ENCODE assay signal across 9 mouse cellular contexts in the genomic region with DNA sequence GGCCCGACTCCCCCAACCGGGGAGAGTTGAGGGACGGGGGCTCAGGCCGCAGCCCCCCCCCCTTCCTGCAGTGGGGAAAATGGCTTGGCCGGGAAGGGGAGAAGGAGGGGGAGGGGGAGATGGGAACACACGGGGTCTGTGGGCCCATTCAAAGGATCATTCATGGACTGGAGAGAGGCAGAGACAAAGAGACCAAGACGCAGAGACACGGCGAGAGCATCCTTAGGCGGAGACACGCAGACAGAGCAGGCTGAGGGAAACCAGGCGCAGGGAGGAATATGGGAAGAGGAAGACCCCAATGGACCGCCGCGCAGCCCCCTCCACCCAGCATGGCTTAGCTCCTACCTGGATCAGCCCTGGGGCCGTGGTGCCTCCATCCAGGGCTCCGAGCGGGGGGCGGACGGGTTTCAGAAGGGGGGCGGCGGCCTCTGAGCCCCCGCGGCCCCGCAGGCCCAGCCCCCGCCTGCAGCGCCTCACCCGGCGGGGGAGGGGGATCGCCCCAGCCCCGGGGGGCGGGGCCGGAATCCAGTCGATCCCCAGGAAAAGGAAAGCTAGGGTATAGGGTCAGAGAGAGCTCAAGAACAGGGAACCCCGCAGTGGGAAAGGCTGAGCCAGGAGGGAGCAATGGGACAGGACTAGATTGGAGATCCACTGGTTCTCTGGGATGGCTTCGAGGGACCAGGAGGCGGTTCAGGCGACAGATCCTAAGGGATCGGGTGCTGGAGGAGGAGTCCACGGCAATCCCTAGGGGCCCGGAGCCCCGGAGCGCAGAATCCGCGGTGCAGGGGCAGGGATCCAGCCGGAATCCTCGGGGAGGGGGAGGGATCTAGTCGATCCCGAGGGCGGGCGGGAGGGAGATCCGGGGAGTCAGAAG. TPM values are rescaled to one million over a fixed set of nuclear protein-coding genes. Genes with fewer than 3 reads are reported as not detected.
A peak's percentile ranks its signal among the peaks of the same experiment; 100 is the strongest.
DNase-seq lines count a peak whose midpoint lies in the region; ATAC-seq lines count a peak whose summit lies in the region.
"Had no signal": no experiment of that assay in that cellular context is flagged by ENCODE, and none has a peak within 500 bp of the region (broad histone marks: within the 10 kb centered on the region; RNA-seq: fewer than 3 reads in every experiment).

No protein-coding gene starts in this region.

- no peaks in the 10 kb centered on the region for H3K9me3 ChIP-seq in embryonic facial prominence, embryonic 13.5 days
- no peaks in the 10 kb centered on the region for H3K9me3 ChIP-seq in heart, embryonic 13.5 days
- H3K9me3 ChIP-seq in stomach, embryonic 16.5 days (replicated peaks; ENCODE audit: control insufficient read depth, low read length), result no peaks in the 10 kb centered on the region

- H3K9ac ChIP-seq in embryonic facial prominence, embryonic 13.5 days, result peak overlapping the region; percentile 84
- peak overlapping the region; percentile 84 for H3K9ac ChIP-seq in heart, embryonic 13.5 days
- peak overlapping the region; percentile 86 for H3K9ac ChIP-seq in stomach, embryonic 16.5 days (ENCODE audit: low read length)

- H3K4me3 ChIP-seq in embryonic facial prominence, embryonic 13.5 days, result peak overlapping the region; percentile 80
- H3K4me3 ChIP-seq in heart, embryonic 13.5 days, result peak overlapping the region; percentile 64
- peak overlapping the region; percentile 66 for H3K4me3 ChIP-seq in stomach, embryonic 16.5 days (replicated peaks; ENCODE audit: low read length)

- no peak for ATAC-seq in cerebellum, adult (ENCODE audit: insufficient number of reproducible peaks, low FRiP score, low TSS enrichment)
- no peak for ATAC-seq in embryonic facial prominence, embryonic 13.5 days (ENCODE audit: insufficient number of reproducible peaks, insufficient read depth, low FRiP score, low TSS enrichment, low read depth)
- no peak for ATAC-seq in heart, embryonic 13.5 days (ENCODE audit: extremely low read depth, insufficient number of reproducible peaks, low FRiP score, low TSS enrichment)
- no peak for ATAC-seq in stomach, embryonic 16.5 days (ENCODE audit: insufficient read depth, low FRiP score)

- peaks cover 20% of the 10 kb centered on the region for H3K36me3 ChIP-seq in embryonic facial prominence, embryonic 13.5 days
- peaks cover 9% of the 10 kb centered on the region; the same call in 1 of the 2 replicates for H3K36me3 ChIP-seq in heart, embryonic 13.5 days
- no peaks in the 10 kb centered on the region for H3K36me3 ChIP-seq in stomach, embryonic 16.5 days (ENCODE audit: control insufficient read depth, insufficient read depth, low read length)

- peak overlapping the region; percentile 92 for H3K4me2 ChIP-seq in embryonic facial prominence, embryonic 13.5 days
- H3K4me2 ChIP-seq in heart, embryonic 13.5 days, result peak overlapping the region; percentile 88
- peak overlapping the region; percentile 89 for H3K4me2 ChIP-seq in stomach, embryonic 16.5 days (ENCODE audit: low read depth, low read length)

- peaks cover 45% of the 10 kb centered on the region for H3K4me1 ChIP-seq in embryonic facial prominence, embryonic 13.5 days
- H3K4me1 ChIP-seq in heart, embryonic 13.5 days, result peaks cover 50% of the 10 kb centered on the region
- H3K4me1 ChIP-seq in stomach, embryonic 16.5 days (ENCODE audit: control insufficient read depth, insufficient read depth, low read length), result peaks cover 32% of the 10 kb centered on the region

- under 1% methylated on average over 46 of the region's 52 CpGs for WGBS in embryonic facial prominence, embryonic 13.5 days
- 1% methylated on average over 51 of the region's 52 CpGs for WGBS in heart, embryonic 13.5 days
- whole genome bisulfite sequencing in stomach, embryonic 16.5 days, result 1% methylated on average over 51 of the region's 52 CpGs

- peak overlapping the region; percentile 95 for H3K27ac ChIP-seq in embryonic facial prominence, embryonic 13.5 days
- peak overlapping the region; percentile 69 for H3K27ac ChIP-seq in heart, embryonic 13.5 days (replicated peaks)
- H3K27ac ChIP-seq in stomach, embryonic 16.5 days (ENCODE audit: low read length), result peak overlapping the region; percentile 83

- H3K27me3 ChIP-seq in embryonic facial prominence, embryonic 13.5 days, result no peaks in the 10 kb centered on the region
- peaks cover 52% of the 10 kb centered on the region for H3K27me3 ChIP-seq in heart, embryonic 13.5 days (replicated peaks)
- no peaks in the 10 kb centered on the region for H3K27me3 ChIP-seq in stomach, embryonic 16.5 days (ENCODE audit: control insufficient read depth, insufficient read depth, low read length)

- DNase-seq in cerebellum, adult 11 months, result peak; percentile 69
- peak; percentile 64 for DNase-seq in Muller cell, postnatal 12 days (ENCODE audit: inconsistent ontology term)
- peak; percentile 30 to 41 for DNase-seq in layer of hippocampus, adult 18-20 months (ENCODE audit: low spot score in 2 of 2)
- peak; percentile 50 for DNase-seq in lung, postnatal 10 days

RNA-seq across cellular contexts. Expression of a gene that starts 0.6 kb away (rescaled TPM):
- 14.1 and 15.2 TPM in 2 replicates for polyA plus RNA-seq in embryonic facial prominence, embryonic 13.5 days (2015; fragmentation: Nextera tagmentation; extraction: Ambion mirVana)
- polyA plus RNA-seq in heart, embryonic 13.5 days (2015; fragmentation: Nextera tagmentation; extraction: Ambion mirVana), result 2.0 and 2.4 TPM in 2 replicates
- total RNA-seq in layer of hippocampus, adult 18-20 months (2021), result 100 to 1,000 TPM; 191 to 196 TPM
- 5.3 and 6.4 TPM in 2 replicates for polyA plus RNA-seq in stomach, embryonic 16.5 days (2015; fragmentation: Nextera tagmentation; extraction: Ambion mirVana)

RNA-seq across cellular contexts. Expression of a gene that starts 1.4 kb away (rescaled TPM):
- polyA plus RNA-seq in embryonic facial prominence, embryonic 13.5 days (2015; fragmentation: Nextera tagmentation; extraction: Ambion mirVana), result 358 and 423 TPM in 2 replicates
- polyA plus RNA-seq in heart, embryonic 13.5 days (2015; fragmentation: Nextera tagmentation; extraction: Ambion mirVana), result 330 and 361 TPM in 2 replicates
- 100 to 1,000 TPM; 110 to 117 TPM for total RNA-seq in layer of hippocampus, adult 18-20 months (2021)
- 377 and 401 TPM in 2 replicates for polyA plus RNA-seq in stomach, embryonic 16.5 days (2015; fragmentation: Nextera tagmentation; extraction: Ambion mirVana)

RNA-seq across cellular contexts. Expression of a gene that starts 9.2 kb away (rescaled TPM):
- polyA plus RNA-seq in embryonic facial prominence, embryonic 13.5 days (2015; fragmentation: Nextera tagmentation; extraction: Ambion mirVana), result 145 and 154 TPM in 2 replicates
- 75.4 and 76.2 TPM in 2 replicates for polyA plus RNA-seq in heart, embryonic 13.5 days (2015; fragmentation: Nextera tagmentation; extraction: Ambion mirVana)
- total RNA-seq in layer of hippocampus, adult 18-20 months (2021), result 10 to 100 TPM; 15.9 to 16.1 TPM
- 85.1 and 98.5 TPM in 2 replicates for polyA plus RNA-seq in stomach, embryonic 16.5 days (2015; fragmentation: Nextera tagmentation; extraction: Ambion mirVana)

RNA-seq across cellular contexts. Expression of a gene that starts 15.0 kb away (rescaled TPM):
- polyA plus RNA-seq in embryonic facial prominence, embryonic 13.5 days (2015; fragmentation: Nextera tagmentation; extraction: Ambion mirVana), result 0.26 TPM in 1 of 2 replicates, not detected in the other
- polyA plus RNA-seq in heart, embryonic 13.5 days (2015; fragmentation: Nextera tagmentation; extraction: Ambion mirVana), result not detected in 2 replicates
- total RNA-seq in layer of hippocampus, adult 18-20 months (2021), result under 1 TPM in 1 of 2 experiments, not detected in 1; 0.62 TPM
- not detected in 2 replicates for polyA plus RNA-seq in stomach, embryonic 16.5 days (2015; fragmentation: Nextera tagmentation; extraction: Ambion mirVana)

RNA-seq across cellular contexts. Expression of a gene that starts 18.7 kb away (rescaled TPM):
- not detected in 2 replicates for polyA plus RNA-seq in embryonic facial prominence, embryonic 13.5 days (2015; fragmentation: Nextera tagmentation; extraction: Ambion mirVana)
- not detected in 2 replicates for polyA plus RNA-seq in heart, embryonic 13.5 days (2015; fragmentation: Nextera tagmentation; extraction: Ambion mirVana)
- total RNA-seq in layer of hippocampus, adult 18-20 months (2021), result not detected
- polyA plus RNA-seq in stomach, embryonic 16.5 days (2015; fragmentation: Nextera tagmentation; extraction: Ambion mirVana), result not detected in 2 replicates
- total RNA-seq: left cerebral cortex, postnatal 10 days had no signal
